In genomic region chr9:121162789-121163188, GRCm38 (mm10) we compare ENCODE assay signal across 8 mouse cellular contexts.
A peak's percentile ranks its signal among the peaks of the same experiment; 100 is the strongest.
DNase-seq lines count a peak whose midpoint lies in the region; ATAC-seq and TF ChIP-seq lines count a peak whose summit lies in the region.

No protein-coding gene starts in this region.

- H3K27me3 ChIP-seq in intestine, postnatal 0 days (replicated peaks; ENCODE audit: control insufficient read depth, insufficient read depth, low read length), result no peaks in the 10 kb centered on the region
- H3K27me3 ChIP-seq in intestine, embryonic 15.5 days (replicated peaks), result no peaks in the 10 kb centered on the region
- no peaks in the 10 kb centered on the region for H3K27me3 ChIP-seq in MEL (ENCODE audit: control insufficient read depth in 1 of 2, insufficient read depth in 2 of 2, low read length in 2 of 2)
- no peaks in the 10 kb centered on the region for H3K27me3 ChIP-seq in stomach, postnatal 0 days (ENCODE audit: control insufficient read depth, insufficient read depth, low read length)
- no peaks in the 10 kb centered on the region for H3K27me3 ChIP-seq in forebrain, embryonic 12.5 days

- H3K4me1 ChIP-seq in intestine, postnatal 0 days (replicated peaks; ENCODE audit: control insufficient read depth, insufficient read depth, low read length), result no peaks in the 10 kb centered on the region
- no peaks in the 10 kb centered on the region for H3K4me1 ChIP-seq in intestine, embryonic 15.5 days (replicated peaks)
- no peaks in the 10 kb centered on the region for H3K4me1 ChIP-seq in MEL (ENCODE audit: control insufficient read depth in 1 of 2, insufficient read depth in 2 of 2, low read length in 2 of 2)
- H3K4me1 ChIP-seq in stomach, postnatal 0 days (replicated peaks; ENCODE audit: control insufficient read depth, insufficient read depth), result no peaks in the 10 kb centered on the region
- no peaks in the 10 kb centered on the region for H3K4me1 ChIP-seq in forebrain, embryonic 12.5 days

- H3K9ac ChIP-seq in intestine, postnatal 0 days (ENCODE audit: low read depth, low read length), result no peak overlapping the region
- H3K9ac ChIP-seq in intestine, embryonic 15.5 days, result no peak overlapping the region
- no peak overlapping the region for H3K9ac ChIP-seq in MEL (ENCODE audit: control insufficient read depth, low read depth, low read length, poor library complexity, severe bottlenecking)
- H3K9ac ChIP-seq in stomach, postnatal 0 days (ENCODE audit: low read length), result no peak overlapping the region
- no peak overlapping the region for H3K9ac ChIP-seq in forebrain, embryonic 12.5 days

- TF ChIP-seq CTCF in intestine, postnatal 0 days (IDR thresholded peaks at IDR 0.05; ENCODE audit: low read depth), result peak; percentile 77
- TF ChIP-seq CTCF in MEL (IDR thresholded peaks at IDR 0.05 in 2 of 3, conservative IDR thresholded peaks at IDR 0.05 in 1 of 3; ENCODE audit: control insufficient read depth in 1 of 3, insufficient read depth in 1 of 3, low read depth in 2 of 3, low read length in 3 of 3, poor library complexity in 1 of 3, severe bottlenecking in 1 of 3), result peak; percentile 42 to 68 (median 53)
- peak; percentile 76 for TF ChIP-seq CTCF in stomach, postnatal 0 days (IDR thresholded peaks at IDR 0.05; ENCODE audit: low read depth)

- TF ChIP-seq POLR2A in MEL (IDR thresholded peaks at IDR 0.05; ENCODE audit: control insufficient read depth in 1 of 2, insufficient read depth in 1 of 2, low read depth in 1 of 2, low read length in 2 of 2, poor library complexity in 1 of 2), result no peak

- TF ChIP-seq RAD21 in MEL (IDR thresholded peaks at IDR 0.05; ENCODE audit: low read depth, low read length), result peak; percentile 14; the same call in 1 of the 2 replicates

- no peaks in the 10 kb centered on the region for H3K9me3 ChIP-seq in intestine, postnatal 0 days (ENCODE audit: control insufficient read depth)
- no peaks in the 10 kb centered on the region for H3K9me3 ChIP-seq in intestine, embryonic 15.5 days
- H3K9me3 ChIP-seq in MEL (replicated peaks; ENCODE audit: insufficient read depth, low read length), result no peaks in the 10 kb centered on the region
- no peaks in the 10 kb centered on the region for H3K9me3 ChIP-seq in stomach, postnatal 0 days (ENCODE audit: control insufficient read depth, low read length)
- 0 out of 2 replicates have a peak, but pooled peaks cover 3% of the 10 kb centered on the region for H3K9me3 ChIP-seq in forebrain, embryonic 12.5 days

- no peak for TF ChIP-seq EP300 in MEL (IDR thresholded peaks at IDR 0.05; ENCODE audit: low read depth in 1 of 2, low read length in 2 of 2)
- no peak for TF ChIP-seq EP300 in stomach, postnatal 0 days (optimal IDR thresholded peaks at IDR 0.05)

- H3K4me3 ChIP-seq in intestine, postnatal 0 days (ENCODE audit: low read depth, low read length), result no peak overlapping the region
- H3K4me3 ChIP-seq in intestine, embryonic 15.5 days (replicated peaks), result no peak overlapping the region
- no peak overlapping the region for H3K4me3 ChIP-seq in MEL (ENCODE audit: control insufficient read depth in 1 of 2, insufficient read depth in 1 of 2, low read depth in 2 of 2, low read length in 2 of 2)
- H3K4me3 ChIP-seq in stomach, postnatal 0 days (ENCODE audit: low read depth, low read length), result no peak overlapping the region
- no peak overlapping the region for H3K4me3 ChIP-seq in forebrain, embryonic 12.5 days (replicated peaks)

- H3K27ac ChIP-seq in intestine, postnatal 0 days (ENCODE audit: low read depth, low read length), result no peak overlapping the region
- H3K27ac ChIP-seq in intestine, embryonic 15.5 days, result no peak overlapping the region
- H3K27ac ChIP-seq in MEL (ENCODE audit: control insufficient read depth, low read depth, low read length), result no peak overlapping the region
- H3K27ac ChIP-seq in stomach, postnatal 0 days (replicated peaks), result no peak overlapping the region
- no peak overlapping the region for H3K27ac ChIP-seq in forebrain, embryonic 12.5 days

- ATAC-seq in intestine, postnatal 0 days, result no peak
- ATAC-seq in intestine, embryonic 15.5 days, result no peak
- ATAC-seq in stomach, postnatal 0 days (ENCODE audit: low FRiP score, low TSS enrichment), result no peak
- ATAC-seq in erythroid progenitor cell, adult 5-6 weeks (replicated peaks; ENCODE audit: low FRiP score, poor library complexity, severe bottlenecking), result no peak
- ATAC-seq in forebrain, embryonic 12.5 days (ENCODE audit: low FRiP score), result no peak

- H3K4me2 ChIP-seq in intestine, postnatal 0 days (replicated peaks; ENCODE audit: low read depth), result no peak overlapping the region
- no peak overlapping the region for H3K4me2 ChIP-seq in intestine, embryonic 15.5 days (replicated peaks)
- no peak overlapping the region for H3K4me2 ChIP-seq in stomach, postnatal 0 days (replicated peaks; ENCODE audit: low read depth)
- H3K4me2 ChIP-seq in forebrain, embryonic 12.5 days, result no peak overlapping the region

- H3K79me2 ChIP-seq in MEL (ENCODE audit: control insufficient read depth, insufficient read depth, low read length, poor library complexity), result no peaks in the 10 kb centered on the region

- peak; percentile 6 to 12 for DNase-seq in B cell, adult 2 months
- peak; percentile 61 for DNase-seq in MEL (ENCODE audit: low read depth, low spot score)
- peak; percentile 11 for DNase-seq in forelimb bud, embryonic 11.5 days (ENCODE audit: low read depth, low spot score)
- DNase-seq in stomach, postnatal 0 days (ENCODE audit: low spot score), result no peak

- H3K36me3 ChIP-seq in intestine, postnatal 0 days (ENCODE audit: control insufficient read depth, insufficient read depth), result no peaks in the 10 kb centered on the region
- H3K36me3 ChIP-seq in intestine, embryonic 15.5 days, result no peaks in the 10 kb centered on the region
- H3K36me3 ChIP-seq in MEL (ENCODE audit: control insufficient read depth in 1 of 2, insufficient read depth in 2 of 2, low read length in 2 of 2), result no peaks in the 10 kb centered on the region
- H3K36me3 ChIP-seq in stomach, postnatal 0 days (ENCODE audit: control insufficient read depth, insufficient read depth, low read length), result no peaks in the 10 kb centered on the region
- H3K36me3 ChIP-seq in forebrain, embryonic 12.5 days (replicated peaks), result peaks cover 3% of the 10 kb centered on the region

- WGBS in intestine, postnatal 0 days, result 37% methylated on average over 5 of the region's 5 CpGs
- WGBS in intestine, embryonic 15.5 days, result 45% methylated on average over 5 of the region's 5 CpGs
- 39% methylated on average over 5 of the region's 5 CpGs for WGBS in stomach, postnatal 0 days
- 59% methylated on average over 5 of the region's 5 CpGs for WGBS in forebrain, embryonic 12.5 days

TF ChIP-seq in MEL, 35 proteins besides CTCF, POLR2A, EP300 and RAD21:
- 0 out of 2 replicates have a peak, but pooled peaks have one; percentile 41 for TF ChIP-seq MYC (IDR thresholded peaks at IDR 0.05; ENCODE audit: low read depth, low read length)
- TF ChIP-seq ZC3H11A (IDR thresholded peaks at IDR 0.05; ENCODE audit: low read depth, low read length), result no peak
- no peak for TF ChIP-seq MAZ (IDR thresholded peaks at IDR 0.05; ENCODE audit: low read depth, low read length)
- peak; percentile 57 for TF ChIP-seq SMC3 (IDR thresholded peaks at IDR 0.05; ENCODE audit: low read depth, low read length)
TF ChIP-seq in MEL: peak in this region for 2.
